Mouse (Mus musculus) embryonic fibroblast, embryonic 13.5 days (primary cell): ENCODE data around the gene Ms4a6b.

Experiments used
- CTCF ChIP-seq: IDR thresholded peaks from 2 replicates; pipeline ENCODE4 v1.5.1; 2011; ENCODE audit warnings: mild to moderate bottlenecking, control low read depth, low read length, moderate library complexity, borderline replicate concordance; ENCODE audit not compliant: insufficient read depth
- POLR2A ChIP-seq: IDR thresholded peaks from 2 replicates; pipeline ENCODE4 v1.6.1; 2011; ENCODE audit warnings: low read depth, mild to moderate bottlenecking, control low read depth, low read length, moderate library complexity

GRCm38 (mm10) chr19:11491406-11492189 is 24.7 kb upstream of the Ms4a6b start:
- TF ChIP-seq CTCF = no peak
- TF ChIP-seq POLR2A = no peak
